Mouse (Mus musculus) embryonic facial prominence, embryonic 11.5 days (tissue): ENCODE results near the gene Rnf168. TPM values are rescaled to one million over a fixed set of nuclear protein-coding genes. Genes with fewer than 3 reads are reported as not detected.

ENCODE experiments used
- ATAC-seq: fragments of 200-750 bp; cut with Nextera tagmentation; replicated peaks from 2 replicates; pipeline ENCODE4 v1.8.0; 2017; ENCODE audit warnings: low read depth; ENCODE audit not compliant: insufficient number of reproducible peaks, low FRiP score, low TSS enrichment
- DNase-seq: peaks from one replicate; pipeline ENCODE4 v3.0.0-alpha.2; 2015; ENCODE audit warnings: low spot score
- H3K27ac ChIP-seq: fragments of 300-500 bp; sonication (generic); replicated peaks from 2 replicates; pipeline ENCODE4 v1.5.1; 2014; ENCODE audit warnings: mild to moderate bottlenecking, low read depth, low read length, control low read depth
- H3K27me3 ChIP-seq: fragments of 300-500 bp; sonication (generic); 2 replicates; pipeline ENCODE4 v1.6.1; 2014; ENCODE audit warnings: mild to moderate bottlenecking, low read length, moderate library complexity, mixed read lengths; ENCODE audit not compliant: control insufficient read depth, insufficient read depth
- H3K36me3 ChIP-seq: fragments of 300-500 bp; sonication (generic); replicated peaks from 2 replicates; pipeline ENCODE4 v1.6.1; 2014; ENCODE audit warnings: low read depth, mild to moderate bottlenecking, low read length, moderate library complexity, mixed read lengths; ENCODE audit not compliant: control insufficient read depth, insufficient read depth
- H3K4me1 ChIP-seq: fragments of 300-500 bp; sonication (generic); 2 replicates; pipeline ENCODE4 v1.6.1; 2014; ENCODE audit warnings: low read length, mixed read lengths; ENCODE audit not compliant: control insufficient read depth, insufficient read depth
- H3K4me2 ChIP-seq: fragments of 300-500 bp; sonication (generic); 2 replicates; pipeline ENCODE4 v1.6.1; 2014; ENCODE audit warnings: low read depth, mild to moderate bottlenecking, control low read depth, low read length, moderate library complexity
- H3K4me3 ChIP-seq: fragments of 300-500 bp; sonication (generic); 2 replicates; pipeline ENCODE4 v1.5.1; 2014; ENCODE audit warnings: low read depth, low read length, control low read depth
- H3K9ac ChIP-seq: fragments of 300-500 bp; sonication (generic); replicated peaks from 2 replicates; pipeline ENCODE4 v1.6.1; 2014; ENCODE audit warnings: mild to moderate bottlenecking, control low read depth, low read length
- H3K9me3 ChIP-seq: fragments of 300-500 bp; sonication (generic); replicated peaks from 2 replicates; pipeline ENCODE4 v1.6.1; 2016; ENCODE audit warnings: mild to moderate bottlenecking, low read length, inconsistent platforms, mixed read lengths; ENCODE audit not compliant: control insufficient read depth
- WGBS: fragments of 180-500 bp; shearing (Covaris S2); extraction: QIAGEN DNeasy Blood & Tissue Kit; methylation state at CpG from one replicate; pipeline ENCODE4 v1.1.7; 2014; 5-methylcytosine and 5-hydroxymethylcytosine counted together
- microRNA counts: library from miRNA; unstranded; fragments of <30 nt; microRNA quantifications from one replicate; lab custom pipeline; 2016
- microRNA-seq: library from miRNA; unstranded; fragments of <30 nt; microRNA quantifications from one replicate; pipeline ENCODE4, GENCODE M21; 2016; ENCODE audit warnings: borderline number of aligned reads
- polyA plus RNA-seq: library from polyadenylated mRNA; unstranded; fragments of >200 nt; fragmentation: Nextera tagmentation; extraction: Ambion mirVana; gene quantifications from 2 replicates; pipeline ENCODE4 v1.2.1, GENCODE M21; 2014

Rnf168 gene
- polyA plus RNA-seq, 1 experiment from 2014 or later: 26.0 TPM

- 91% methylated on average over 1 of the region's 1 CpGs for WGBS
- H3K9ac ChIP-seq: no peak overlapping the region
- H3K27me3 ChIP-seq: no peaks in the 10 kb centered on the region
- DNase-seq (no peak), ATAC-seq (no peak)
- H3K9me3 ChIP-seq: no peaks in the 10 kb centered on the region
- H3K4me3 ChIP-seq: no peak overlapping the region
- no peak overlapping the region for H3K4me2 ChIP-seq
- no peaks in the 10 kb centered on the region for H3K36me3 ChIP-seq
- H3K4me1 ChIP-seq: no peaks in the 10 kb centered on the region
- no peak overlapping the region for H3K27ac ChIP-seq
Observed at GRCm38 (mm10) chr16:32340451-32340850, 63.2 kb downstream of the Rnf168 start.

GRCm38 (mm10) chr16:32345521-32345920 is 68.3 kb downstream of the Rnf168 start:
- Histone ChIP-seq H3K4me1 (no peaks in the 10 kb centered on the region), H3K27me3 (no peaks in the 10 kb centered on the region), H3K4me2 (no peak overlapping the region), H3K9ac (no peak overlapping the region), H3K36me3 (no peaks in the 10 kb centered on the region), H3K4me3 (no peak overlapping the region), H3K9me3 (no peaks in the 10 kb centered on the region), H3K27ac (no peak overlapping the region)
- DNase-seq (no peak), ATAC-seq (no peak)

GRCm38 (mm10) chr16:32350776-32351175 is 73.5 kb downstream of the Rnf168 start:
- Histone ChIP-seq H3K9ac (no peak overlapping the region), H3K4me1 (no peaks in the 10 kb centered on the region), H3K27ac (no peak overlapping the region), H3K4me2 (no peak overlapping the region), H3K36me3 (peaks cover 4% of the 10 kb centered on the region), H3K4me3 (no peak overlapping the region), H3K27me3 (no peaks in the 10 kb centered on the region), H3K9me3 (no peaks in the 10 kb centered on the region)
- 90% methylated on average over 3 of the region's 3 CpGs for WGBS
- no peak for ATAC-seq
- no peak for DNase-seq

MicroRNAs within 50 kb of the gene (microRNA counts, 519-probe panel; counts per million panel counts)
- not detected for microRNA mmu-miR-1946a (lab: Ali Mortazavi, UCI)

Small RNAs within 50 kb of the gene (microRNA-seq; reads per million reads assigned to microRNA genes)
- not detected for gene Mir1946a

Other genes starting within 250 kb of the Rnf168 start
- gene Pak2, start 198.1 kb upstream of the Rnf168 start, polyA plus RNA-seq: 41.6 and 42.6 TPM in 2 replicates
- 168 TPM in 2 replicates for gene Pigx, start 177.7 kb upstream of the Rnf168 start, polyA plus RNA-seq
- 46.1 and 46.5 TPM in 2 replicates for gene Cep19, start 177.7 kb upstream of the Rnf168 start, polyA plus RNA-seq
- 9.5 and 10.3 TPM in 2 replicates for gene Nrros, start 111.9 kb upstream of the Rnf168 start, polyA plus RNA-seq
- gene Bex6, start 97.6 kb upstream of the Rnf168 start, polyA plus RNA-seq: not detected in 2 replicates
- 18.8 and 24.2 TPM in 2 replicates for gene Fbxo45, start 30.3 kb upstream of the Rnf168 start, polyA plus RNA-seq
- gene Wdr53, start 30.2 kb upstream of the Rnf168 start, polyA plus RNA-seq: 21.1 and 21.2 TPM in 2 replicates
- not detected in 2 replicates for gene Smco1, start 6.0 kb upstream of the Rnf168 start, polyA plus RNA-seq
- gene Ubxn7, start 54.8 kb downstream of the Rnf168 start, polyA plus RNA-seq: 25.1 and 30.6 TPM in 2 replicates
- gene Tm4sf19, start 123.0 kb downstream of the Rnf168 start, polyA plus RNA-seq: 0.22 TPM in 1 of 2 replicates, not detected in the other
- gene Tctex1d2, start 142.2 kb downstream of the Rnf168 start, polyA plus RNA-seq: 31.9 and 32.3 TPM in 2 replicates
- gene Pcyt1a, start 153.5 kb downstream of the Rnf168 start, polyA plus RNA-seq: 33.4 and 36.7 TPM in 2 replicates
- 0.34 and 0.53 TPM in 2 replicates for gene Slc51a, start 210.4 kb downstream of the Rnf168 start, polyA plus RNA-seq
- gene Zdhhc19, start 218.8 kb downstream of the Rnf168 start, polyA plus RNA-seq: not detected in 2 replicates